Mouse (Mus musculus) T-helper 2 cell (primary cell): Measurements from ENCODE around the gene Chchd4.

ENCODE experiments used
- in situ Hi-C: fragments of 300-600 bp; cut with MboI, MseI; formaldehyde crosslinking; loops from one replicate; pipeline ENCODE4 v1.15.1; 2025; ENCODE audit warnings: high pct_unique_total_duplicates

Gene Chchd4

GRCm38 (mm10) chr6:91474441-91475190 is 1.3 kb upstream of the Chchd4 start:
- in situ Hi-C loops: loop anchor here (5.0 kb wide), 1 partner anchor 38 kb away; no protein-coding TSS in a partner anchor

GRCm38 (mm10) chr6:91473805-91474440 is 577 bp upstream of the Chchd4 start:
- in situ Hi-C loops: loop anchor here (5.0 kb wide), 1 partner anchor 38 kb away; no protein-coding TSS in a partner anchor

- in situ Hi-C loops: loop anchor here (5.0 kb wide), 1 partner anchor 40 kb away; no protein-coding TSS in a partner anchor
These were observed 1.0 kb downstream of the Chchd4 start for GRCm38 (mm10) chr6:91472319-91472718.

- in situ Hi-C loops: loop anchor here (5.0 kb wide), 1 partner anchor 41 kb away; no protein-coding TSS in a partner anchor
These were observed 1.9 kb downstream of the Chchd4 start for GRCm38 (mm10) chr6:91471427-91471826.

- in situ Hi-C loops: loop anchor here (5.0 kb wide), 1 partner anchor 42 kb away; no protein-coding TSS in a partner anchor
These were observed 2.6 kb downstream of the Chchd4 start for GRCm38 (mm10) chr6:91470712-91471111.

- in situ Hi-C loops: no loop called here
These were observed 6.2 kb downstream of the Chchd4 start for GRCm38 (mm10) chr6:91467106-91467505.

- in situ Hi-C loops: no loop called here
These were observed 7.6 kb downstream of the Chchd4 start for GRCm38 (mm10) chr6:91465756-91466155.

GRCm38 (mm10) chr6:91459471-91459870 is 13.9 kb downstream of the Chchd4 start:
- in situ Hi-C loops: no loop called here

- in situ Hi-C loops: no loop called here
These were observed 18.8 kb downstream of the Chchd4 start for GRCm38 (mm10) chr6:91454546-91454945.

- in situ Hi-C loops: no loop called here
These were observed 21.3 kb downstream of the Chchd4 start for GRCm38 (mm10) chr6:91452056-91452455.

GRCm38 (mm10) chr6:91449472-91450225 is 23.7 kb downstream of the Chchd4 start:
- in situ Hi-C loops: no loop called here

- in situ Hi-C loops: no loop called here
These were observed 28.0 kb downstream of the Chchd4 start for GRCm38 (mm10) chr6:91445316-91445715.

- in situ Hi-C loops: no loop called here
These were observed 32.1 kb downstream of the Chchd4 start for GRCm38 (mm10) chr6:91441145-91441662.

- in situ Hi-C loops: no loop called here
These were observed 32.7 kb downstream of the Chchd4 start for GRCm38 (mm10) chr6:91440474-91441144.

GRCm38 (mm10) chr6:91424151-91424550 is 49.2 kb downstream of the Chchd4 start:
- in situ Hi-C loops: no loop called here

GRCm38 (mm10) chr6:91421629-91422028 is 51.7 kb downstream of the Chchd4 start:
- in situ Hi-C loops: no loop called here

- in situ Hi-C loops: no loop called here
These were observed 56.0 kb downstream of the Chchd4 start for GRCm38 (mm10) chr6:91417291-91417845.

- in situ Hi-C loops: no loop called here
These were observed 57.2 kb downstream of the Chchd4 start for GRCm38 (mm10) chr6:91416146-91416545.

GRCm38 (mm10) chr6:91414890-91415289 is 58.5 kb downstream of the Chchd4 start:
- in situ Hi-C loops: loop anchor here (5.0 kb wide), 1 partner anchor 128 kb away; no protein-coding TSS in a partner anchor
